Mouse (Mus musculus) embryonic fibroblast, embryonic 13.5 days (primary cell): ENCODE measurements around the gene AU021092.
A peak's percentile ranks its signal among the peaks of the same experiment; 100 is the strongest.

Experiments
- CTCF ChIP-seq: IDR thresholded peaks from 2 replicates; pipeline ENCODE4 v1.5.1; 2011; ENCODE audit warnings: mild to moderate bottlenecking, control low read depth, low read length, moderate library complexity, borderline replicate concordance; ENCODE audit not compliant: insufficient read depth
- POLR2A ChIP-seq: IDR thresholded peaks from 2 replicates; pipeline ENCODE4 v1.6.1; 2011; ENCODE audit warnings: low read depth, mild to moderate bottlenecking, control low read depth, low read length, moderate library complexity

DNA sequence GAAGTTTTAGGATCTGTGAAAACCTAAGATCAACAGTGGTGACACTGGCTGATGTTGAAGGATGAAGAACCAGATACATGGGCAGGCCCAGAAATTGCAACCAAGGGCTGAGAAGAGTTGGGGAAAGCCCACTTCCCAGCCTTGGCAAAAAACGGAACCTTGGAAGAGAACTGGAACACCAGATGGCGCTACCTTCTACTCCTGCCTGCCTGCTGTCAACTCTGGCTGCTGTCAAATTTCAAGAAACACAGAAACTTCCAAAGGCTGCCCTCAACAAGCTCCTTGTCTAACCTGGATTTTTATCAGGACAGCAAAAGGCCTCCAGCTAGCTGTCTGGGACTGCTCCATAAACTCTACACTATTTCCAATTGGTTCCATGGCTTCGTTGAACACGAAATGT, 19.4 kb downstream of the AU021092 start:
- TF ChIP-seq CTCF (peak; percentile 64; the same call in 1 of the 2 replicates), POLR2A (no peak)
